ENCODE assay signal across 19 mouse cellular contexts in genomic region chr12:88467935-88468465, GRCm38 (mm10).
DNase-seq lines count a peak whose midpoint lies in the region; TF ChIP-seq lines count a peak whose summit lies in the region.
"Had no signal": no experiment of that assay in that cellular context is flagged by ENCODE, and none has a peak within 500 bp of the region (broad histone marks: within the 10 kb centered on the region; RNA-seq: fewer than 3 reads in every experiment).

No protein-coding gene starts in this region.

- H3K27ac ChIP-seq in left cerebral cortex, adult 2 months = no peak overlapping the region
- H3K27ac ChIP-seq: embryonic facial prominence, embryonic 12.5 days; forebrain, embryonic 12.5 days; limb, embryonic 15.5 days; liver, embryonic 15.5 days; midbrain, embryonic 10.5 days had no signal

- no peak overlapping the region for H3K4me3 ChIP-seq in left cerebral cortex, adult 2 months
- H3K4me3 ChIP-seq: embryonic facial prominence, embryonic 12.5 days; erythroblast, embryonic 14.5 days; forebrain, embryonic 12.5 days; limb, embryonic 15.5 days; liver, embryonic 15.5 days; midbrain, embryonic 10.5 days had no signal

- peak; percentile 15 to 24 for DNase-seq in cerebellum, postnatal 14 days
- no peak for DNase-seq in cerebellum, adult 9-10 months
- DNase-seq in left cerebral cortex, postnatal 4 days = peak; percentile 38
- no peak for DNase-seq in left cerebral cortex, adult 2 months (ENCODE audit: extremely low spot score in 1 of 2, low spot score in 2 of 2)
- DNase-seq in thymus, postnatal 4 days = peak; percentile 18
- no peak for DNase-seq in thymus, postnatal 36 days
- no peak for DNase-seq in yolk sac, embryonic 10.5 days (ENCODE audit: low spot score)
- DNase-seq: adrenal gland, postnatal 25 days; cerebellum, adult 8-10 months; gastrocnemius, postnatal 25 days; kidney, adult 11 months; layer of hippocampus, adult 9-11 months; right cerebral cortex, postnatal 25 days had no signal

- intact Hi-C loops in left cerebral cortex, postnatal 4 days (cut with DNase I) = no loop called here
- intact Hi-C loops in left cerebral cortex, adult 2 months (cut with DNase I) = no loop called here

- no peak for TF ChIP-seq CTCF in left cerebral cortex, adult 2 months (IDR thresholded peaks at IDR 0.05)

Comparison
In these comparisons a context has a peak if more than half of its experiments do, and no peak if none do; other contexts are left out.
1. DNase-seq: peak in cerebellum, postnatal 14 days (2 of 2), left cerebral cortex, postnatal 4 days (single experiment) and thymus, postnatal 4 days (single experiment); none in cerebellum, adult 9-10 months (single experiment), left cerebral cortex, adult 2 months (0 of 2), thymus, postnatal 36 days (0 of 2) and yolk sac, embryonic 10.5 days (single experiment).